Mouse (Mus musculus): Measurements from ENCODE around the gene Tbxas1. TPM values are rescaled to one million over a fixed set of nuclear protein-coding genes. Genes with fewer than 3 reads are reported as not detected.

The Tbxas1 gene
- total and polyA plus RNA-seq, 3 experiments: not detected

GRCm38 (mm10) chr6:39017942-39018341, 142.7 kb downstream of the Tbxas1 start:
- H3K4me3 ChIP-seq (replicated peaks in 1 of 3; ENCODE audit: low read depth in 2 of 3, low read length in 2 of 3, poor library complexity in 1 of 3): no peak overlapping the region
- no peaks in the 10 kb centered on the region for H3K36me3 ChIP-seq (replicated peaks in 1 of 2; ENCODE audit: control insufficient read depth in 1 of 2, insufficient read depth in 1 of 2, low read length in 1 of 2)
- in situ Hi-C loops (cut with MboI; ENCODE audit: low pct_ligation_motif_present, low pct_unique_long_range_greater_than_20kb, low sequenced_read_pairs): no loop called here
- H3K4me1 ChIP-seq (ENCODE audit: control insufficient read depth in 1 of 2, insufficient read depth in 2 of 2): peaks cover 6 to 30% of the 10 kb centered on the region in 2 experiments
- no peak overlapping the region for H3K9ac ChIP-seq (ENCODE audit: insufficient read depth, low read depth)
- peak; percentile 89 for DNase-seq (ENCODE audit: extremely low read depth)
- no peak overlapping the region for H3K27ac ChIP-seq (ENCODE audit: insufficient read depth, low read depth)
- dilution Hi-C loops (cut with MboI; ENCODE audit: extremely low pct_ligation_motif_present, extremely low pct_unique_long_range_greater_than_20kb, low sequenced_read_pairs): no loop called here
- no peaks in the 10 kb centered on the region for H3K27me3 ChIP-seq (replicated peaks)
- no peaks in the 10 kb centered on the region for H3K79me2 ChIP-seq (replicated peaks; ENCODE audit: control insufficient read depth, extremely low read depth, insufficient read depth, poor library complexity, severe bottlenecking)
- no peak for TF ChIP-seq NELFE (IDR thresholded peaks at IDR 0.05; ENCODE audit: low read depth, low read length)
- TF ChIP-seq IRF4 (IDR thresholded peaks at IDR 0.05; ENCODE audit: low read depth, low read length): peak; percentile 70; the same call in 1 of the 2 replicates
- no peak; the same call in 1 of the 2 replicates for TF ChIP-seq JUND (conservative IDR thresholded peaks at IDR 0.05; ENCODE audit: low read depth, low read length)
- peak; percentile 78 for TF ChIP-seq BHLHE40 (IDR thresholded peaks at IDR 0.05; ENCODE audit: low read depth, low read length)
- TF ChIP-seq EP300 (IDR thresholded peaks at IDR 0.05; ENCODE audit: low read length): peak; percentile 87
- TF ChIP-seq NRF1 (IDR thresholded peaks at IDR 0.05; ENCODE audit: low read depth, low read length): no peak
- 0 out of 2 replicates have a peak, but pooled peaks have one; percentile 37 for TF ChIP-seq CHD1 (IDR thresholded peaks at IDR 0.05; ENCODE audit: low read depth, low read length)
- no peak for TF ChIP-seq HCFC1 (IDR thresholded peaks at IDR 0.05; ENCODE audit: low read depth, low read length)
- no peak for TF ChIP-seq TBP (conservative IDR thresholded peaks at IDR 0.05; ENCODE audit: low read depth, low read length)
- TF ChIP-seq PAX5 (IDR thresholded peaks at IDR 0.05; ENCODE audit: low read length): no peak
- TF ChIP-seq MAX (IDR thresholded peaks at IDR 0.05; ENCODE audit: low read length): peak; percentile 56; the same call in 1 of the 2 replicates
- TF ChIP-seq MEF2A (IDR thresholded peaks at IDR 0.05; ENCODE audit: borderline replicate concordance, low read depth, low read length): peak; percentile 47; the same call in 1 of the 2 replicates
- TF ChIP-seq ELF1 (IDR thresholded peaks at IDR 0.05; ENCODE audit: low read depth, low read length): peak; percentile 64
- peak; percentile 45; the same call in 1 of the 2 replicates for TF ChIP-seq TCF12 (IDR thresholded peaks at IDR 0.05; ENCODE audit: low read depth, low read length)
- TF ChIP-seq MYC (IDR thresholded peaks at IDR 0.05; ENCODE audit: low read depth, low read length): no peak
- TF ChIP-seq ZNF384 (IDR thresholded peaks at IDR 0.05; ENCODE audit: low read depth, low read length): 0 out of 2 replicates have a peak, but pooled peaks have one; percentile 26
- no peak for TF ChIP-seq UBTF (IDR thresholded peaks at IDR 0.05; ENCODE audit: low read depth, low read length)
- TF ChIP-seq CHD2 (IDR thresholded peaks at IDR 0.05; ENCODE audit: low read length): peak; percentile 52; the same call in 1 of the 2 replicates
- no peak for TF ChIP-seq USF1 (IDR thresholded peaks at IDR 0.05; ENCODE audit: low read depth, low read length)
- peak; percentile 56; the same call in 1 of the 2 replicates for TF ChIP-seq SIN3A (IDR thresholded peaks at IDR 0.05; ENCODE audit: low read length)
- TF ChIP-seq KAT2A (IDR thresholded peaks at IDR 0.05; ENCODE audit: insufficient replicate concordance, low read length): 0 out of 2 replicates have a peak, but pooled peaks have one; percentile 22
- TF ChIP-seq RCOR1 (conservative IDR thresholded peaks at IDR 0.05; ENCODE audit: low read depth, low read length): 0 out of 2 replicates have a peak, but pooled peaks have one; percentile 45
- TF ChIP-seq ETS1 (conservative IDR thresholded peaks at IDR 0.05; ENCODE audit: low read depth, low read length): peak; percentile 83
- no peak for TF ChIP-seq E2F4 (IDR thresholded peaks at IDR 0.05; ENCODE audit: insufficient replicate concordance, low read depth, low read length)
- TF ChIP-seq MAZ (IDR thresholded peaks at IDR 0.05; ENCODE audit: low read depth, low read length): 0 out of 2 replicates have a peak, but pooled peaks have one; percentile 18
- TF ChIP-seq POLR2A (IDR thresholded peaks at IDR 0.05; ENCODE audit: low read depth, low read length): no peak
- TF ChIP-seq MAFK (IDR thresholded peaks at IDR 0.05; ENCODE audit: insufficient replicate concordance, low read length): peak; percentile 86; the same call in 1 of the 2 replicates
- 0 out of 2 replicates have a peak overlapping the region, but pooled peaks have one; percentile 7 for H3K4me2 ChIP-seq (ENCODE audit: insufficient read depth, low read depth, poor library complexity, severe bottlenecking)
- peaks cover 4% of the 10 kb centered on the region for H3K9me3 ChIP-seq (replicated peaks; ENCODE audit: low read length)

Data from CH12.LX (cell line).